Comparison of ENCODE assay signal across 24 mouse cellular contexts in genomic region chr10:4971586-4971985, GRCm38 (mm10).
"Had no signal": no experiment of that assay in that cellular context is flagged by ENCODE, and none has a peak within 500 bp of the region (broad histone marks: within the 10 kb centered on the region; RNA-seq: fewer than 3 reads in every experiment).

No protein-coding gene starts in this region.

- DNase-seq: gastrocnemius, postnatal 14 days; gastrocnemius, postnatal 36 days; heart, adult 11 months; heart, adult 2 months; heart, postnatal 14 days; heart, postnatal 36 days; kidney, adult 11 months; kidney, adult 2 months; kidney, adult 9 months; kidney, postnatal 14 days; kidney, postnatal 36 days; layer of hippocampus, adult 9-11 months; layer of hippocampus, postnatal 36 days had no signal

- H3K4me3 ChIP-seq: heart, adult 2 months; heart, embryonic 13.5 days; heart, embryonic 15.5 days; hindbrain, embryonic 13.5 days; hindbrain, embryonic 15.5 days; limb, embryonic 13.5 days; limb, embryonic 15.5 days; liver, embryonic 12.5 days had no signal

- H3K4me2 ChIP-seq: heart, embryonic 11.5 days; heart, embryonic 13.5 days; heart, embryonic 15.5 days; hindbrain, embryonic 13.5 days; hindbrain, embryonic 15.5 days; limb, embryonic 13.5 days; limb, embryonic 15.5 days; liver, embryonic 12.5 days had no signal

- H3K36me3 ChIP-seq: heart, embryonic 13.5 days; heart, embryonic 15.5 days; hindbrain, embryonic 13.5 days; hindbrain, embryonic 15.5 days; limb, embryonic 13.5 days; limb, embryonic 15.5 days; liver, embryonic 12.5 days had no signal

- H3K9me3 ChIP-seq: heart, embryonic 13.5 days; heart, embryonic 15.5 days; hindbrain, embryonic 13.5 days; hindbrain, embryonic 15.5 days; limb, embryonic 13.5 days; limb, embryonic 15.5 days; liver, embryonic 12.5 days had no signal

- H3K4me1 ChIP-seq: heart, embryonic 13.5 days; heart, embryonic 15.5 days; hindbrain, embryonic 13.5 days; hindbrain, embryonic 15.5 days; limb, embryonic 13.5 days; limb, embryonic 15.5 days; liver, embryonic 12.5 days had no signal

- H3K27ac ChIP-seq: heart, adult 2 months; heart, embryonic 13.5 days; heart, embryonic 15.5 days; hindbrain, embryonic 13.5 days; hindbrain, embryonic 15.5 days; hindbrain, postnatal 0 days; limb, embryonic 13.5 days; limb, embryonic 15.5 days; liver, embryonic 12.5 days; liver, embryonic 14.5 days had no signal

- ATAC-seq: hindbrain, postnatal 0 days; intestine, embryonic 16.5 days; liver, embryonic 12.5 days had no signal

- H3K27me3 ChIP-seq: heart, embryonic 13.5 days; heart, embryonic 15.5 days; hindbrain, embryonic 13.5 days; hindbrain, embryonic 15.5 days; limb, embryonic 13.5 days; limb, embryonic 15.5 days; liver, embryonic 12.5 days had no signal

- H3K9ac ChIP-seq: heart, embryonic 13.5 days; heart, embryonic 15.5 days; hindbrain, embryonic 13.5 days; hindbrain, embryonic 15.5 days; limb, embryonic 13.5 days; limb, embryonic 15.5 days; liver, embryonic 12.5 days; liver, embryonic 14.5 days had no signal
